Mouse (Mus musculus): ENCODE data around the gene Srebf2. TPM values are rescaled to one million over a fixed set of nuclear protein-coding genes. Genes with fewer than 3 reads are reported as not detected.

Srebf2 gene
- polyA plus RNA-seq, 1 experiment, result not detected

- 90% methylated on average over 3 of the region's 3 CpGs for WGBS
- TF ChIP-seq CTCF (IDR thresholded peaks at IDR 0.05; ENCODE audit: insufficient read depth, low read depth, low read length), result no peak
- TF ChIP-seq POLR2A (IDR thresholded peaks at IDR 0.05; ENCODE audit: insufficient read depth, low read depth, low read length), result no peak
- no peak overlapping the region for H3K27ac ChIP-seq (ENCODE audit: insufficient read depth, low read depth, low read length)
- no peak overlapping the region for H3K4me3 ChIP-seq (ENCODE audit: insufficient read depth, low read depth, low read length)
- peaks cover 8% of the 10 kb centered on the region for H3K4me1 ChIP-seq (ENCODE audit: control insufficient read depth, insufficient read depth, low read length)
These were observed 104.6 kb downstream of the Srebf2 start for GRCm38 (mm10) chr15:82251579-82251978.

- Histone ChIP-seq H3K4me1 (ENCODE audit: control insufficient read depth, insufficient read depth, low read length) (peaks cover 8% of the 10 kb centered on the region), H3K4me3 (ENCODE audit: insufficient read depth, low read depth, low read length) (no peak within 1 kb of the TSS), H3K27ac (ENCODE audit: insufficient read depth, low read depth, low read length) (no peak within 1 kb of the TSS)
- WGBS, result 90% methylated on average over 6 of the region's 6 CpGs
- TF ChIP-seq CTCF (IDR thresholded peaks at IDR 0.05; ENCODE audit: insufficient read depth, low read depth, low read length) (no peak), POLR2A (IDR thresholded peaks at IDR 0.05; ENCODE audit: insufficient read depth, low read depth, low read length) (no peak)
These were observed 105.1 kb downstream of the Srebf2 start, which contains the start of gene 1500009C09Rik for GRCm38 (mm10) chr15:82252097-82252496. 1500009C09Rik (plus strand) TSS chr15:82252397.

Other genes with a start within 250 kb of the Srebf2 start
- gene Polr3h, start 220.9 kb upstream of the Srebf2 start, polyA plus RNA-seq (2012; ENCODE audit: insufficient read depth, insufficient read length, low replicate concordance, missing spikeins), result not detected in 2 replicates
- gene Csdc2, start 210.4 kb upstream of the Srebf2 start, polyA plus RNA-seq (2012; ENCODE audit: insufficient read depth, insufficient read length, low replicate concordance, missing spikeins), result not detected in 2 replicates
- not detected in 2 replicates for gene Pmm1, start 186.3 kb upstream of the Srebf2 start, polyA plus RNA-seq (2012; ENCODE audit: insufficient read depth, insufficient read length, low replicate concordance, missing spikeins)
- gene 1700029P11Rik, start 166.6 kb upstream of the Srebf2 start, polyA plus RNA-seq (2012; ENCODE audit: insufficient read depth, insufficient read length, low replicate concordance, missing spikeins), result not detected in 2 replicates
- gene Xrcc6, start 159.3 kb upstream of the Srebf2 start, polyA plus RNA-seq (2012; ENCODE audit: insufficient read depth, insufficient read length, low replicate concordance, missing spikeins), result 1,163 TPM in 1 of 2 replicates, not detected in the other
- gene Desi1, start 113.3 kb upstream of the Srebf2 start, polyA plus RNA-seq (2012; ENCODE audit: insufficient read depth, insufficient read length, low replicate concordance, missing spikeins), result 107 TPM in 1 of 2 replicates, not detected in the other
- gene Snu13, start 99.6 kb upstream of the Srebf2 start, polyA plus RNA-seq (2012; ENCODE audit: insufficient read depth, insufficient read length, low replicate concordance, missing spikeins), result not detected in 2 replicates
- gene 4930407I10Rik, start 88.0 kb upstream of the Srebf2 start, polyA plus RNA-seq (2012; ENCODE audit: insufficient read depth, insufficient read length, low replicate concordance, missing spikeins), result not detected in 2 replicates
- gene Mei1, start 77.2 kb upstream of the Srebf2 start, polyA plus RNA-seq (2012; ENCODE audit: insufficient read depth, insufficient read length, low replicate concordance, missing spikeins), result not detected in 2 replicates
- not detected in 2 replicates for gene Ccdc134, start 19.3 kb upstream of the Srebf2 start, polyA plus RNA-seq (2012; ENCODE audit: insufficient read depth, insufficient read length, low replicate concordance, missing spikeins)
- gene Shisa8, start 65.6 kb downstream of the Srebf2 start, polyA plus RNA-seq (2012; ENCODE audit: insufficient read depth, insufficient read length, low replicate concordance, missing spikeins), result not detected in 2 replicates
- not detected in 2 replicates for gene Tnfrsf13c, start 77.2 kb downstream of the Srebf2 start, polyA plus RNA-seq (2012; ENCODE audit: insufficient read depth, insufficient read length, low replicate concordance, missing spikeins)
- gene Cenpm, start 97.6 kb downstream of the Srebf2 start, polyA plus RNA-seq (2012; ENCODE audit: insufficient read depth, insufficient read length, low replicate concordance, missing spikeins), result not detected in 2 replicates
- not detected in 2 replicates for gene 1500009C09Rik, start 105.2 kb downstream of the Srebf2 start, polyA plus RNA-seq (2012; ENCODE audit: insufficient read depth, insufficient read length, low replicate concordance, missing spikeins)
- 252 and 297 TPM in 2 replicates for gene Sept3, start 127.7 kb downstream of the Srebf2 start, polyA plus RNA-seq (2012; ENCODE audit: insufficient read depth, insufficient read length, low replicate concordance, missing spikeins)
- not detected in 2 replicates for gene Wbp2nl, start 151.8 kb downstream of the Srebf2 start, polyA plus RNA-seq (2012; ENCODE audit: insufficient read depth, insufficient read length, low replicate concordance, missing spikeins)
- not detected in 2 replicates for gene Naga, start 191.7 kb downstream of the Srebf2 start, polyA plus RNA-seq (2012; ENCODE audit: insufficient read depth, insufficient read length, low replicate concordance, missing spikeins)
- gene Pheta2, start 191.8 kb downstream of the Srebf2 start, polyA plus RNA-seq (2012; ENCODE audit: insufficient read depth, insufficient read length, low replicate concordance, missing spikeins), result not detected in 2 replicates
- not detected in 2 replicates for gene Smdt1, start 191.8 kb downstream of the Srebf2 start, polyA plus RNA-seq (2012; ENCODE audit: insufficient read depth, insufficient read length, low replicate concordance, missing spikeins)
- gene Ndufa6, start 207.1 kb downstream of the Srebf2 start, polyA plus RNA-seq (2012; ENCODE audit: insufficient read depth, insufficient read length, low replicate concordance, missing spikeins), result not detected in 2 replicates
- not detected in 2 replicates for gene Cyp2d22, start 233.1 kb downstream of the Srebf2 start, polyA plus RNA-seq (2012; ENCODE audit: insufficient read depth, insufficient read length, low replicate concordance, missing spikeins)
- not detected in 2 replicates for gene Cyp2d11, start 246.8 kb downstream of the Srebf2 start, polyA plus RNA-seq (2012; ENCODE audit: insufficient read depth, insufficient read length, low replicate concordance, missing spikeins)